Mouse (Mus musculus): ENCODE measurements around the gene Zfp146.

DNA sequence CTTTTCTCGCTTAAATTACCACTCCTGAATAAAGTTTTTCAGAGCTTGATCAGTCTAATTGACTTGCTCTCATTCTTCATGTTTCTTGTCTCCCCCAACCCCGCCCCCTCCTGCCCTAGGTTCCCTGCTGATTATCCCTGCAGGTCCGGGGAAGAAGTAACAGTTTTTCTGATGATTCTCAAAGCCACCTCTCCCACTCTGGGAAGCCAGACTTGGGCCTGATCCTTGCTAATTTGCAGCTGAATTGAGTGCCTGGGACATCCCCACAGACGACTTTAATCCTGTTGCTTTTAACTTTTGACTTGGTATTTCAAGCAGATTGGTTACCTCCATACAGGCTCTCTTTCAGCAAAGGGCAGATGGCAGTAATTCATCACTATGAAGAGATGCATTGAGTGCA lies 41.5 kb upstream of the Zfp146 start:
- TF ChIP-seq CTCF (IDR thresholded peaks at IDR 0.05; ENCODE audit: insufficient read depth, low read depth, low read length) (no peak), POLR2A (IDR thresholded peaks at IDR 0.05; ENCODE audit: insufficient read depth, low read depth, low read length) (no peak)

Measured in olfactory bulb, adult 2 months (tissue).